Mouse (Mus musculus) olfactory bulb, adult 2 months (tissue): ENCODE results near the gene St13.

Source experiments
- CTCF ChIP-seq: fragments of 200-500 bp; IDR thresholded peaks from 2 replicates; pipeline ENCODE4 v1.5.1; 2012; ENCODE audit warnings: low read depth, mild to moderate bottlenecking, low read length, moderate library complexity; ENCODE audit not compliant: insufficient read depth
- POLR2A ChIP-seq: fragments of 200-500 bp; IDR thresholded peaks from 2 replicates; pipeline ENCODE4 v1.6.1; 2012; ENCODE audit warnings: mild to moderate bottlenecking, low read depth, low read length, moderate library complexity; ENCODE audit not compliant: insufficient read depth

GRCm38 (mm10) chr15:81360345-81361021 lies 39.4 kb downstream of the St13 start, which contains the start of gene Slc25a17:
- TF ChIP-seq CTCF (no peak), POLR2A (peak; percentile 51; the same call in 1 of the 2 replicates)
